Mouse (Mus musculus) cortical plate, adult 2 months (tissue): Measurements from ENCODE around the gene Mag.

Experiments used
- CTCF ChIP-seq: fragments of 200-500 bp; IDR thresholded peaks from 2 replicates; pipeline ENCODE4 v1.5.1; 2011; ENCODE audit warnings: mild to moderate bottlenecking, control low read depth, low read length; ENCODE audit not compliant: insufficient read depth; ENCODE audit errors: extremely low read depth
- POLR2A ChIP-seq: fragments of 200-500 bp; IDR thresholded peaks from 2 replicates; pipeline ENCODE4 v1.6.1; 2011; ENCODE audit warnings: mild to moderate bottlenecking, low read length, control low read depth; ENCODE audit not compliant: insufficient read depth; ENCODE audit errors: extremely low read depth

- TF ChIP-seq CTCF (no peak), POLR2A (no peak)
These were observed 5.5 kb upstream of the Mag start for GRCm38 (mm10) chr7:30920217-30920616.
